Mouse (Mus musculus): ENCODE measurements around the gene Mgat2.

The Mgat2 gene

DNA sequence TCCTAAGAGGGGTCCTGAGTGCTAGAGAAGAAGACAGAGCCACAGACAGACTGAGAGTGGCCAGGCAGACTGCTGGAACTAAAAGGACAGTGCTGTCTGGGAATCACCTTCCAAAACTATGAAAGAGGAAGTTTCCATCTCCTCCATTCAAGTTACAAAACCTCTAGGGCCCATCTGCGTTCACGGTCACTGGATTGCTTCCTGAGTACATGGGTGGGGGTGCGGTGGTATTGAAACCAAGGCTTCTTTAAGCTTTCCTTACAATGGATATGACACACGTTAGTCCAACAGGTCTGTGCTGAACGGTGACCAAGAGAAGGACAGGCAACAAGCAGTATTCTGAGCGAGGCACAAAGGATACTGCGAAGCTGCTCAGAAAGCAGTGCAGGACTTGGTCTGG is 30.4 kb downstream of the Mgat2 start:
- no peak for DNase-seq

DNA sequence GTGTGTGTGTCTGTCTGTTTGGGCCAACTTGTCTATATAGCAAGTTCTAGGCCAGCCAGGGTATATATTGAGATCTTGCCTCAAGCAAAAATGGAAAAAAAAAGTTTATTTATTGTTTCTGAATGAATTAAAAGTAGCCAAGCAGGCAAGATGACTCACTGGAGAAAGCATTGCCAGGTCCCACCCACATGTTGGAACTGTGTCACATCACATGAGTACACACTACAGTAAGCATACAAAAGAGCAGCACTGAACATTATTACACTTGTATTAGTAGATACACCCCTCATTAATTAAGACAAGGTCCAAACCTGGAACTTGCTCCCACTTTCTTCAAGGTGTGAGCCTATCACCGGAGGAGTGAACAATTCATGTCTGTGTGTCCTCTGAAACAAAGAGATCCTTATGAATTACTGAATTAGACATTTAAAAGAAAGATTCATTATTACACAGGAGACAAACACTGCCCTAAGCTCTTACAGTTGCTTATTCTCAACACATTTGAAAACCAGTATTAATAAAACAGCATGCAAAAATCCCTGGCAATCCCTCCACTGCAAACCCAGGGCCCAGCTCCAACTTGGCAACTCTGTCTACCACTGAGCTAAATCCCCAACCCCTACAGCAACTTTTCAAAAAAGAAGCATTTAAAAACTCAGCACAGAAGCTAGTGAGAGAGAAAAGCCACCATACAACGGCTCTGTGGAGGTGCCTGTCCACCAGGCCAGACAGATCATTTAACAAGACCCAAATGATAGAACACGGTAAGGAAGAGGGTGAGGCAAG is 31.2 kb downstream of the Mgat2 start:
- no peak for DNase-seq

DNA sequence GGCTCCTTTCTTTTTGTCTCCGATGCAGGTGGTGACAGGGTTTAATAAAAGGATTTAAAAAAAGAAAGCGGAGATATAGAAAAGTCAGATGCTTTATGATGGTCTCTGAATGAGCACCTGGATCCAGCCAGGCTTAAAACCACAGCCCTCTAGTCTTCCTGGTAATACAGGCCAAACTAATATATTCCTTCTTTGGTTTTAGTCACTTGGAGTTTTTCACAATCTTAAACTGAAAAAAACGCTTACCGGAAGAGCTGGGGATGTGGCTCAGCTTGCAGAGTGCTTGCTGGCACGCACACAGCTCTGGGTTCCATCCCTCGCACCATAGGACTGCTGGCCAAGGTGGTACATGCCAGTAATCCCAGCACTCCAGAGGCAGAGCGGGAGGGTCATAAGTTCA is 32.6 kb downstream of the Mgat2 start:
- DNase-seq, result no peak

DNA sequence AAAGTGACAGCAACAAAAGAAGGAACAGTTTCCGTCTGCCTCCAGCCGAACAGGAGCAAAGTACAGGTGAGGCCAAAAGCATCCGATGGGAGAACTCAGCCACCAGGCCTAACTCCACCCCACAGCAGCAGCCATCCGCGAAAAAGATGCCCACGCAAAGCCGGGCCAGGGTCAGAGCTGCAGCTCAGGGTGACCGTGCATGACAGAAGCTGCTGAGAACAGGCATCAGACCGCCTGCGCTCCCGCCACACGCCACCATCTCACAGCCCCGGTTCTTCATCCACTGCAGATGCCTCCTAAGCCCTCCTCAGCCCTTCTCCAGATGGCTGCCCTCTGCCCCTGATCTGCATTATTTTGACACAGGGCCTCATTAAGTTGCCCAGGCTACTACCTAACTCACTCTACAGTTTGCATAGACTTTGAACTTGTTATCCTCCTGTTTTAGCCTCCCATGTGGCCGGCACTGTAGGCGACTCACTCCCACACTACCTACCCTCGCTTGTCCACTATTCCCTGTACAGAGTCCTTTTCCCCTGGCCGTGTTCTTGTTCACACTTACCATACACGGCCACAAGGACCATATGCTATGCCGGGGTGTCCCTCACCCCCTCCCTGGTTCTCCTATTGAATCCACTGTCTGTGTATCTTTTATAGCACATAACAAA is 36.8 kb downstream of the Mgat2 start:
- no peak for DNase-seq

DNA sequence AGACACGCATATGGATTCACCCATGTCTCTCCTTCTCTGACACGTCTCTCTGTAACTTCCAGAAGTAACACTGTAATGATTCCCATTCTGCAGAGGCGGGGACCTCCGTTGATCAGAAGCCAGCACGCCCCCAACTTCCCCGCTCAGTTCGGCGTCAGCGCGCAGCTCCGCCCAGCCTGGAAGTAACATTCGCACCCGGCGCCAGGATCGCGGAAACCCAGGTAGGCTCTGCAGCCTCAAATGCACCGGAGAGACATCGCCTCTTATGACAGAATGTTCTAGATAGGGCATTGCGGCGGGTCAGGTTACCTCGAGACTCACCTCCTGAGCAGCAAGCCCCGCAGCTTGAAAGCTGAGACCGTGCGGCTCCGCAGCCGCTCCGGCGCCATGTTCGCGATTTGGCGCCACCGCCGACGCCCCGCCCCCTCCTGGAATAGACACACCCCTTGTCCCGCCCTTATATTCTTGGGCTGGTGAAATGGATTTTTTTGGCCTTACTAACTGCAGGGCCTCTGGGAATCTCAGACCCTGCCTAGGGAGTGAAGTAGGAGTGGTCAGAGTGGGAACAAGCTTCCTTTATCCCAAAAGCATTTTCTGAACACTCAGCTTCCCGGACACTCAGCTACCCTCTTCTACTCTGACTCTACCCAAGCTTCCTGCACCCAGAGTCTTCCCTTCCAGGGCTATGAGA is 44.0 kb downstream of the Mgat2 start, which contains the start of gene Pole2:
Gene Pole2, minus strand, starts transcription at position 420 of the 691 bp plus-strand sequence.
- peak; percentile 92 for DNase-seq

DNA sequence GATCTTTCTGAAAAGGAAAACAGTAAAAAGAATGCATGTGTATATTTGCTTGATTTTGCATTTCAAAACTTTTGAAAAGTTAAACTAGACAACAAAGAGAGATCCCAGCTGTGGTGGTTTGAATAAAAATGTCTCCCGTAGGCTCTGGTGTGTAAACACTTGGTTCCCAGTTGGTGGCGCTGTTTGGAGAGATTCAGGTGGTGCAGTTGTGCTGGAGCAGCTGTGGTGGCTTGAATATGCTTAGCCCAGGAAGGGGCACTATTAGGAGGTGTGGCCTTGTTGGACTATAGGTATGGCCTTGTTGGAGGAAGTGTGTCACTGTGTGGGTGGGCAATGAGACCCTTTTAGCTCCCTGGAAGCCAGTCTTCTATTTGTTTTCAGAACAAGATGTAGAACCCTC is 45.3 kb downstream of the Mgat2 start:
- no peak for DNase-seq

DNA sequence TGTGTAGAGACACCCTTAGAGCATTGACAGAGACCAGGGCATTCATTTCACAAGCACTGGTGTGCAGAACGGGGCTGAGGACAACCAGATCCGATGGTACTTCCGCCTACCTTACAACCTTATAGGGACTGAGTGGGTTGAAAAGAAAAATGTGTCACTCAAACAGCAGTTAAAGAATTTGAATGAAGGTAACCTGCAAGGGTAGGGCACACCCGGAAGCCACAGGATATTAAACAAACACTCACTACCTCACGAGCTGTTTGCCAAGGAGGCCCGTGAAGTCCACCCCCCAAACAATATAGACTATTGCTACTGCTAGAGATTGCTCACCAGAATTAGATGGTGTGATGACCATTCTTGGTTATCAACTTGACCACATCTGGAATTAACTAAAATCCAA is 51.8 kb downstream of the Mgat2 start:
- no peak for DNase-seq

All from kidney, adult 18-20 months (tissue).